Mouse (Mus musculus) CH12.LX (cell line): ENCODE data around the gene Nrxn3. TPM values are rescaled to one million over a fixed set of nuclear protein-coding genes. Genes with fewer than 3 reads are reported as not detected.

Source experiments
- DNase-seq: peaks from one replicate; pipeline ENCODE4 v3.0.0-alpha.2; 2013; ENCODE audit errors: extremely low read depth
- H3K27ac ChIP-seq: 2 replicates; pipeline ENCODE4 v1.5.1; 2012; ENCODE audit warnings: low read depth, mild to moderate bottlenecking, control low read depth, moderate library complexity; ENCODE audit not compliant: insufficient read depth
- H3K27me3 ChIP-seq: replicated peaks from 2 replicates; pipeline ENCODE3; 2012; ENCODE audit warnings: inconsistent platforms
- H3K36me3 ChIP-seq, 2 experiments: replicated peaks in 1 of 2; 2 replicates each; pipeline versions ENCODE3 to v1.6.1; 2012; ENCODE audit warnings: inconsistent platforms in 1 of 2, low read length in 1 of 2, mild to moderate bottlenecking in 1 of 2, mixed read lengths in 1 of 2, moderate library complexity in 1 of 2; ENCODE audit not compliant: control insufficient read depth in 1 of 2, insufficient read depth in 1 of 2
- H3K4me1 ChIP-seq, 2 experiments: 2 replicates each; pipeline ENCODE4 v1.6.1; 2012; ENCODE audit warnings: inconsistent platforms in 1 of 2, moderate library complexity in 1 of 2; ENCODE audit not compliant: insufficient read depth in 2 of 2, control insufficient read depth in 1 of 2
- H3K4me2 ChIP-seq: 2 replicates; pipeline ENCODE4 v1.6.1; 2012; ENCODE audit warnings: low read depth, mild to moderate bottlenecking, control low read depth; ENCODE audit not compliant: poor library complexity, insufficient read depth, severe bottlenecking
- H3K4me3 ChIP-seq, 3 experiments: fragments of 150-350 bp in 1 of 3; sonication (generic) in 1 of 3; replicated peaks in 1 of 3; 2 replicates each; pipeline versions ENCODE3 to v1.5.1; 2011 to 2012; ENCODE audit warnings: low read depth in 2 of 3, low read length in 2 of 3, mild to moderate bottlenecking in 2 of 3, moderate library complexity in 2 of 3, control low read depth in 1 of 3, improper control_type of control experiment in 1 of 3, inconsistent platforms in 1 of 3, mixed read lengths in 1 of 3; ENCODE audit not compliant: poor library complexity in 1 of 3
- H3K79me2 ChIP-seq: replicated peaks from 2 replicates; pipeline ENCODE4 v1.6.1; 2012; ENCODE audit warnings: mild to moderate bottlenecking, moderate library complexity; ENCODE audit not compliant: control insufficient read depth, poor library complexity, insufficient read depth, severe bottlenecking; ENCODE audit errors: extremely low read depth
- H3K9ac ChIP-seq: 2 replicates; pipeline ENCODE4 v1.6.1; 2012; ENCODE audit warnings: low read depth, mild to moderate bottlenecking, control low read depth, moderate library complexity; ENCODE audit not compliant: insufficient read depth
- H3K9me3 ChIP-seq: replicated peaks from 2 replicates; pipeline ENCODE3; 2012; ENCODE audit warnings: low read length, inconsistent platforms, mixed read lengths
- BHLHE40 ChIP-seq: IDR thresholded peaks from 2 replicates; pipeline ENCODE4 v1.6.1; 2011; ENCODE audit warnings: mild to moderate bottlenecking, low read depth, low read length, improper control_type of control experiment
- CTCF ChIP-seq, 2 experiments: IDR thresholded peaks in 1 of 2; conservative IDR thresholded peaks in 1 of 2; 2 replicates each; pipeline ENCODE4 v1.5.1; 2011 to 2012; ENCODE audit warnings: low read depth in 2 of 2, low read length in 2 of 2, improper control_type of control experiment in 1 of 2, inconsistent platforms in 1 of 2, mild to moderate bottlenecking in 1 of 2, moderate library complexity in 1 of 2
- E2F4 ChIP-seq: IDR thresholded peaks from 2 replicates; pipeline ENCODE4 v1.6.1; 2011; ENCODE audit warnings: low read depth, low read length, improper control_type of control experiment; ENCODE audit not compliant: insufficient replicate concordance
- ETS1 ChIP-seq: conservative IDR thresholded peaks from 2 replicates; pipeline ENCODE4 v1.6.1; 2012; ENCODE audit warnings: low read depth, mild to moderate bottlenecking, inconsistent platforms, low read length, improper control_type of control experiment, moderate library complexity
- HCFC1 ChIP-seq: IDR thresholded peaks from 2 replicates; pipeline ENCODE4 v1.6.1; 2012; ENCODE audit warnings: low read depth, mild to moderate bottlenecking, inconsistent platforms, low read length, improper control_type of control experiment
- JUN ChIP-seq: IDR thresholded peaks from 2 replicates; pipeline ENCODE4 v1.6.1; 2011; ENCODE audit warnings: low read depth, mild to moderate bottlenecking, low read length, improper control_type of control experiment, moderate library complexity; ENCODE audit not compliant: insufficient read depth
- JUND ChIP-seq: conservative IDR thresholded peaks from 2 replicates; pipeline ENCODE4 v1.6.1; 2011; ENCODE audit warnings: low read depth, low read length, improper control_type of control experiment
- KAT2A ChIP-seq: IDR thresholded peaks from 2 replicates; pipeline ENCODE4 v1.6.1; 2012; ENCODE audit warnings: low read length, improper control_type of control experiment, inconsistent platforms; ENCODE audit not compliant: insufficient replicate concordance
- MAFK ChIP-seq: IDR thresholded peaks from 2 replicates; pipeline ENCODE4 v1.6.1; 2011; ENCODE audit warnings: low read length, improper control_type of control experiment; ENCODE audit not compliant: insufficient replicate concordance
- MAX ChIP-seq: IDR thresholded peaks from 2 replicates; pipeline ENCODE4 v1.6.1; 2011; ENCODE audit warnings: low read length, improper control_type of control experiment
- MAZ ChIP-seq: IDR thresholded peaks from 2 replicates; pipeline ENCODE4 v1.6.1; 2012; ENCODE audit warnings: low read depth, mild to moderate bottlenecking, inconsistent platforms, low read length, improper control_type of control experiment, moderate library complexity
- MEF2A ChIP-seq: IDR thresholded peaks from 2 replicates; pipeline ENCODE4 v1.6.1; 2014; ENCODE audit warnings: low read depth, mild to moderate bottlenecking, inconsistent platforms, low read length, improper control_type of control experiment, borderline replicate concordance
- MXI1 ChIP-seq: IDR thresholded peaks from 2 replicates; pipeline ENCODE4 v1.6.1; 2011; ENCODE audit warnings: mild to moderate bottlenecking, low read depth, low read length, improper control_type of control experiment
- NELFE ChIP-seq: IDR thresholded peaks from 2 replicates; pipeline ENCODE4 v1.6.1; 2011; ENCODE audit warnings: low read depth, low read length, improper control_type of control experiment
- NRF1 ChIP-seq: IDR thresholded peaks from 2 replicates; pipeline ENCODE4 v1.6.1; 2014; ENCODE audit warnings: low read depth, mild to moderate bottlenecking, inconsistent platforms, low read length, improper control_type of control experiment, moderate library complexity
- PAX5 ChIP-seq: IDR thresholded peaks from 2 replicates; pipeline ENCODE4 v1.6.1; 2012; ENCODE audit warnings: low read length, inconsistent platforms, mixed read lengths
- RAD21 ChIP-seq: IDR thresholded peaks from 2 replicates; pipeline ENCODE4 v1.6.1; 2011; ENCODE audit warnings: low read depth, mild to moderate bottlenecking, low read length, improper control_type of control experiment, moderate library complexity
- RCOR1 ChIP-seq: conservative IDR thresholded peaks from 2 replicates; pipeline ENCODE4 v1.6.1; 2012; ENCODE audit warnings: low read depth, mild to moderate bottlenecking, inconsistent platforms, low read length, improper control_type of control experiment
- SIN3A ChIP-seq: IDR thresholded peaks from 2 replicates; pipeline ENCODE4 v1.6.1; 2012; ENCODE audit warnings: low read length, improper control_type of control experiment, inconsistent platforms
- TCF12 ChIP-seq: IDR thresholded peaks from 2 replicates; pipeline ENCODE4 v1.6.1; 2014; ENCODE audit warnings: low read depth, mild to moderate bottlenecking, inconsistent platforms, low read length, improper control_type of control experiment
- UBTF ChIP-seq: IDR thresholded peaks from 2 replicates; pipeline ENCODE4 v1.6.1; 2012; ENCODE audit warnings: low read depth, mild to moderate bottlenecking, inconsistent platforms, low read length, improper control_type of control experiment, moderate library complexity
- USF1 ChIP-seq: IDR thresholded peaks from 2 replicates; pipeline ENCODE4 v1.6.1; 2014; ENCODE audit warnings: low read depth, mild to moderate bottlenecking, inconsistent platforms, low read length, improper control_type of control experiment
- USF2 ChIP-seq: conservative IDR thresholded peaks from 2 replicates; pipeline ENCODE4 v1.6.1; 2011; ENCODE audit warnings: low read depth, low read length, improper control_type of control experiment
- ZC3H11A ChIP-seq: IDR thresholded peaks from 2 replicates; pipeline ENCODE4 v1.6.1; 2012; ENCODE audit warnings: low read depth, mild to moderate bottlenecking, inconsistent platforms, low read length, improper control_type of control experiment
- ZNF384 ChIP-seq: IDR thresholded peaks from 2 replicates; pipeline ENCODE4 v1.6.1; 2012; ENCODE audit warnings: low read depth, low read length, improper control_type of control experiment, inconsistent platforms
- dilution Hi-C: fragments of 300-500 bp; cut with MboI; formaldehyde crosslinking; loops from 2 replicates; pipeline ENCODE4 v1.14.3; 2020; ENCODE audit warnings: low sequenced_read_pairs; ENCODE audit not compliant: extremely low pct_unique_long_range_greater_than_20kb, extremely low pct_ligation_motif_present
- in situ Hi-C: fragments of 300-500 bp; cut with MboI; formaldehyde crosslinking; loops from 3 replicates; pipeline ENCODE4 v1.14.3; 2019; ENCODE audit warnings: low sequenced_read_pairs, low pct_ligation_motif_present, low pct_unique_long_range_greater_than_20kb, mixed read lengths
- polyA plus RNA-seq: library from polyadenylated mRNA; unstranded; fragments of >175 nt; gene quantifications from 2 replicates; pipeline ENCODE4 v1.2.1, GENCODE M21; 2012; ENCODE audit warnings: low read depth; ENCODE audit not compliant: insufficient read length
- total RNA-seq, 2 experiments: library from RNA; depleted of rRNA; stranded (reverse); fragments of 300-350 nt in 1 of 2; fragments of >200 nt in 1 of 2; gene quantifications; 2 replicates each; pipeline ENCODE4 v1.2.3; 2012 to 2014

Gene Nrxn3
- total and polyA plus RNA-seq, 3 experiments: 0.04 to 0.17 (median 0.09) TPM

DNA sequence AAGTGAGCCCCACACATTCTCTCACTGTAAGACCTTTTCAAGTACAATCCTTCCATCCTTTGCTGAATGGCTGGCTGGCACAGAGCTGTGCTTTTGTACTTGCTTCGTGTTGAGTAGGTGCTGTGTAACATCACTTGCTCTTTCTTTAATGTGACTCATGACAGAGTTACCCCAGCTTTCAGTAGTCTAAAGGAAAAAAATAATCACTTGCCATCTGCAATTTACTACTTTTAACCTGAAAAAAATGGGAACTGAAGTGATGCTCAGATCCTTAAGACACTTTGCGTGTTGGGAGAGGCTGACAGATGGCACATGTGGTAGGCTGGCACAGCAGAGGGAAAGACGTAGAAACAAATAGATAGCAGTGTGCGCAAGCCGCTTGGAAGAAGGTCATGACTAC, 987.8 kb downstream of the Nrxn3 start:
- Histone ChIP-seq H3K27me3 (no peaks in the 10 kb centered on the region), H3K9ac (no peak overlapping the region), H3K9me3 (no peaks in the 10 kb centered on the region), H3K4me2 (no peak overlapping the region), H3K4me1 (no peaks in the 10 kb centered on the region), H3K36me3 (no peaks in the 10 kb centered on the region), H3K4me3 (no peak overlapping the region), H3K27ac (no peak overlapping the region), H3K79me2 (no peaks in the 10 kb centered on the region)
- dilution Hi-C loops (no loop called here), in situ Hi-C loops (no loop called here)
- TF ChIP-seq CTCF (conservative IDR thresholded peaks at IDR 0.05 in 1 of 2, IDR thresholded peaks at IDR 0.05 in 1 of 2; ENCODE audit: low read depth in 2 of 2, low read length in 2 of 2): no peak
- TF ChIP-seq ZC3H11A: no peak
- no peak for TF ChIP-seq USF1
- TF ChIP-seq RAD21: no peak
- TF ChIP-seq HCFC1: no peak
- no peak for TF ChIP-seq JUN
- no peak for TF ChIP-seq PAX5
- no peak for TF ChIP-seq KAT2A
- no peak for TF ChIP-seq MAZ
- no peak for TF ChIP-seq NRF1
- TF ChIP-seq TCF12: no peak
- no peak for TF ChIP-seq BHLHE40
- TF ChIP-seq E2F4: no peak
- no peak for TF ChIP-seq RCOR1
- no peak for TF ChIP-seq MAX
- TF ChIP-seq NELFE: no peak
- TF ChIP-seq ETS1: no peak
- TF ChIP-seq SIN3A: no peak
- no peak for DNase-seq

DNA sequence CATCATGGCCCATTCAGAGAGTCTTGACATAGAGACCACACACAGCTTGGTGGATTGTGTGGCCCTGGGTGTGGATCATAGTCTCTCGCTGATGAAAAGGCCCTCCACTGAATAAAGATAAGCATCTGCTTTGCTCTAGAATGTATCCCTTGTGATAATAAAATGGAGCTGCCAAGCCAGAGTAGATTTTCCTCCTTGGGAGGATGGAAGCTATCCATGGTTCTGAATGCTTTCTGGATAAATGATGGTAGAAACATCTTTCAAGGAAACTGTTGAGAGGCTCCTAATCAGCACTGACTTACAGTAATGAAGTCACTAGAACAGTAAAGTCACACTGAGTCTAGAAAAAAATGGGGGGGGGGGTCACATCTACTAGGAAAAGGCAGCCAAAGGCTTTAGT, 989.1 kb downstream of the Nrxn3 start:
- DNase-seq: no peak
- in situ Hi-C loops: no loop called here
- Histone ChIP-seq H3K79me2 (no peaks in the 10 kb centered on the region), H3K4me1 (no peaks in the 10 kb centered on the region), H3K27ac (no peak overlapping the region), H3K36me3 (no peaks in the 10 kb centered on the region), H3K27me3 (no peaks in the 10 kb centered on the region), H3K9ac (no peak overlapping the region), H3K4me2 (no peak overlapping the region), H3K9me3 (no peaks in the 10 kb centered on the region), H3K4me3 (no peak overlapping the region)
- dilution Hi-C loops: no loop called here
- TF ChIP-seq RAD21 (no peak), MXI1 (no peak), TCF12 (no peak), MAFK (no peak), HCFC1 (no peak), ZNF384 (no peak), RCOR1 (no peak), USF2 (no peak), JUND (no peak), MEF2A (no peak), ETS1 (no peak), NELFE (no peak), UBTF (no peak)
